Mouse (Mus musculus) embryonic facial prominence, embryonic 11.5 days (tissue): ENCODE results near the gene Nampt. TPM values are rescaled to one million over a fixed set of nuclear protein-coding genes. Genes with fewer than 3 reads are reported as not detected.

Experiments used
- ATAC-seq: fragments of 200-750 bp; cut with Nextera tagmentation; replicated peaks from 2 replicates; pipeline ENCODE4 v1.8.0; 2017; ENCODE audit warnings: low read depth; ENCODE audit not compliant: insufficient number of reproducible peaks, low FRiP score, low TSS enrichment
- DNase-seq: peaks from one replicate; pipeline ENCODE4 v3.0.0-alpha.2; 2015; ENCODE audit warnings: low spot score
- H3K27ac ChIP-seq: fragments of 300-500 bp; sonication (generic); replicated peaks from 2 replicates; pipeline ENCODE4 v1.5.1; 2014; ENCODE audit warnings: mild to moderate bottlenecking, low read depth, low read length, control low read depth
- H3K27me3 ChIP-seq: fragments of 300-500 bp; sonication (generic); 2 replicates; pipeline ENCODE4 v1.6.1; 2014; ENCODE audit warnings: mild to moderate bottlenecking, low read length, moderate library complexity, mixed read lengths; ENCODE audit not compliant: control insufficient read depth, insufficient read depth
- H3K36me3 ChIP-seq: fragments of 300-500 bp; sonication (generic); replicated peaks from 2 replicates; pipeline ENCODE4 v1.6.1; 2014; ENCODE audit warnings: low read depth, mild to moderate bottlenecking, low read length, moderate library complexity, mixed read lengths; ENCODE audit not compliant: control insufficient read depth, insufficient read depth
- H3K4me1 ChIP-seq: fragments of 300-500 bp; sonication (generic); 2 replicates; pipeline ENCODE4 v1.6.1; 2014; ENCODE audit warnings: low read length, mixed read lengths; ENCODE audit not compliant: control insufficient read depth, insufficient read depth
- H3K4me2 ChIP-seq: fragments of 300-500 bp; sonication (generic); 2 replicates; pipeline ENCODE4 v1.6.1; 2014; ENCODE audit warnings: low read depth, mild to moderate bottlenecking, control low read depth, low read length, moderate library complexity
- H3K4me3 ChIP-seq: fragments of 300-500 bp; sonication (generic); 2 replicates; pipeline ENCODE4 v1.5.1; 2014; ENCODE audit warnings: low read depth, low read length, control low read depth
- H3K9ac ChIP-seq: fragments of 300-500 bp; sonication (generic); replicated peaks from 2 replicates; pipeline ENCODE4 v1.6.1; 2014; ENCODE audit warnings: mild to moderate bottlenecking, control low read depth, low read length
- H3K9me3 ChIP-seq: fragments of 300-500 bp; sonication (generic); replicated peaks from 2 replicates; pipeline ENCODE4 v1.6.1; 2016; ENCODE audit warnings: mild to moderate bottlenecking, low read length, inconsistent platforms, mixed read lengths; ENCODE audit not compliant: control insufficient read depth
- WGBS: fragments of 180-500 bp; shearing (Covaris S2); extraction: QIAGEN DNeasy Blood & Tissue Kit; methylation state at CpG from one replicate; pipeline ENCODE4 v1.1.7; 2014; 5-methylcytosine and 5-hydroxymethylcytosine counted together
- polyA plus RNA-seq: library from polyadenylated mRNA; unstranded; fragments of >200 nt; fragmentation: Nextera tagmentation; extraction: Ambion mirVana; gene quantifications from 2 replicates; pipeline ENCODE4 v1.2.1, GENCODE M21; 2014

Gene Nampt
- polyA plus RNA-seq, 1 experiment from 2014 or later = 39.8 TPM

DNA sequence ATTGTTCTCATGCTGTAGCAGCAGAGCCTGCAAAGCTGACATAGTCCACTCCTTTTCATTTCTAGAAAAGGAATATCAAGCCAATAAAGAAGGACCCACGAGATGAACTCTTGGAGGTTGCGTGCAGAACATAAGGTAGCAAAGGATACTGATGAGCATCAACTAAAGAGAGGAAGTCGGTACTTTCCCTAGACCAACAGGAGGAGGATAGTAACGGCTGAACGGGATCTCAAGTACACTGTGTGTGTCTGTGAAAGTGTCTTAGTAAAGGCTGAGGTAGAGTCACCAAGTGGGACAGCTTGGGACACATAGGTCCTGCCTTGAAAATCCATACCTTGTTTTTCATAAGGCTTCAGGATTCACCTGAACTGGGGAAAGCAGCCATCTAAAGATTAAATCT lies 34.4 kb downstream of the Nampt start:
- no peak overlapping the region for H3K4me2 ChIP-seq
- no peak for ATAC-seq
- no peak overlapping the region for H3K9ac ChIP-seq
- no peak overlapping the region for H3K4me3 ChIP-seq
- H3K4me1 ChIP-seq = no peaks in the 10 kb centered on the region
- WGBS = 90% methylated on average over 5 of the region's 5 CpGs
- no peaks in the 10 kb centered on the region; the same call in 1 of the 2 replicates for H3K36me3 ChIP-seq
- no peaks in the 10 kb centered on the region for H3K27me3 ChIP-seq
- H3K27ac ChIP-seq = no peak overlapping the region
- no peak for DNase-seq
- H3K9me3 ChIP-seq = no peaks in the 10 kb centered on the region

DNA sequence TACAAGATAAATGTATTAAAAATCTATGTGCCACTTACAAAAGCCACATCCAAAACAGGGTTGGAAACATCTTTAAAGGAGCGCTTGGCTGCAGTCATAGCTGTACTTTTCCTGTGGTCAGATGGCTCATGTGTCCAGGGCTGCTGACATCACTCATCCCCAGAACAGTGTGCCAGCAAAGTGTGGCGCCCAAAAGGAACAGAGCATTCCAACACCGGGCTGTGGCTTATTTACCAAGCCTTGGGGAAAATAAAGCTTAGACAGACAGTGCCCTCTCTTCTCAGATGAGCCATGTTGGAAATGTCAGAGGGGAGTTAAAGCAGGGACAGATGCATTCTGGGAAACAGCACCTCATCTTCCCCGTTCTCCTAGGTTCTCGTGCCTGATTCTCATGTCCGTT lies 35.5 kb downstream of the Nampt start:
- Histone ChIP-seq H3K4me1 (no peaks in the 10 kb centered on the region), H3K27me3 (no peaks in the 10 kb centered on the region), H3K27ac (no peak overlapping the region), H3K4me2 (no peak overlapping the region), H3K36me3 (no peaks in the 10 kb centered on the region; the same call in 1 of the 2 replicates), H3K9ac (no peak overlapping the region), H3K9me3 (no peaks in the 10 kb centered on the region), H3K4me3 (no peak overlapping the region)
- 79% methylated on average over 6 of the region's 6 CpGs for WGBS
- DNase-seq (no peak), ATAC-seq (no peak)

DNA sequence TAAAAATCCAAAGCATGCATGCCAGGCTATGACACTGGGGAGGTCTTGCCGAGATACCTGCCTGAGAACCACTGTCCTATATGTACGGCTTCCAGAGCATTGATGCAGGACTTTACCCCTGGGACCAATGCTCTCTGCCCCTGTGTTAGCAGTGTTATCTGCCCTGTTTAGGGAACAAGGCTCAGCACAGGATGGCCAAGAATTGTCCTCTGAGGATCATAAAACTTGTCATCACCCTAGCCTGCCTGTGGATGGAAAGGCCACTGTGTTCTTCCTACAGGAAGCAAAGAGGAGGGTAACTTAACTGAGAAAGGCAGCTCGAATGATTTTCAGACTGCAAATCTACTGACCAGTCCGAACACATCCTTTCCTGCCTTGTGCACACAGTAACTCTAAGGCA lies 36.1 kb downstream of the Nampt start:
- DNase-seq = no peak
- no peak for ATAC-seq
- 85% methylated on average over 4 of the region's 4 CpGs for WGBS
- Histone ChIP-seq H3K4me3 (no peak overlapping the region), H3K27me3 (no peaks in the 10 kb centered on the region), H3K9ac (no peak overlapping the region), H3K4me2 (no peak overlapping the region), H3K9me3 (no peaks in the 10 kb centered on the region), H3K4me1 (no peaks in the 10 kb centered on the region), H3K27ac (no peak overlapping the region), H3K36me3 (no peaks in the 10 kb centered on the region; the same call in 1 of the 2 replicates)

DNA sequence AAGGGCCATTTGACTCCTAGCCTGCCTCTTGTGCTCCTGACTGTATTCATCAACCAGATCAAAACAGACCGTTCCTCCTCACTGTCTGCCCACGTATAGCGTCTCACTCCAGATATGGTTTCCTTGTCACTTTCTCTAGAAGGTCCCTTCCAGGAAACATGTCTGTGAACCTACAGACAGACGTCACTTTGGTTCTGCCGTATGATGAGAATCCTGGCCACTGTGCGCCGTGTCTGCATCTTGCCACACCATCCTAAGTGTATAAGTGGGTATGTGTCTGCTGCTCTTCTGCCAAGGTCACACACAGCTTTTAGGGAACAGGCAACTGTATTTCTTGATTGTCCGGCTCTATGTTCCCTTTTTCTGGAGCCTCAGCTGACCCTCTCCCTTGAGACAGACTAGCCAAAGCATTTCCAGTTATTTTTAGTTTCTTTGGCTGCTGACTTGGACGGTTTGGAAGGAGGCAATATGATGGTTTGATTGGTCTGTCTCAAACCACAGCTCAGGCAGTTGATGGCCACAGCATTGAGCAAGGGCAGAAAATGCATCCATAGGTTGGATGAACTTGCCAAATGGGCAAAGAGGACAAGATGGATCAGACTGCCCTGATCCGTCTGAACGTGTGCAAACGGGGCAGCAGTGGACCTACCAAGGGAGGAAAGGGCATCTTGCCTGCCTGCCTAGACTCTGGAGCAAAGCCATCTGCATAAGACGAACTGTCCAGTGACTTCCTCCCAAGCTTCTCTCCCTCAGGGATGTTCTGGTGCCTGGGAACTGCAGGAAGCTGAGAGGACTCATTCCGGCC lies 37.6 kb downstream of the Nampt start:
- Histone ChIP-seq H3K9me3 (no peaks in the 10 kb centered on the region), H3K27ac (no peak overlapping the region), H3K36me3 (no peaks in the 10 kb centered on the region), H3K4me1 (no peaks in the 10 kb centered on the region), H3K4me3 (no peak overlapping the region), H3K27me3 (no peaks in the 10 kb centered on the region), H3K9ac (no peak overlapping the region), H3K4me2 (no peak overlapping the region)
- ATAC-seq = no peak
- WGBS = 89% methylated on average over 14 of the region's 14 CpGs
- DNase-seq = no peak

DNA sequence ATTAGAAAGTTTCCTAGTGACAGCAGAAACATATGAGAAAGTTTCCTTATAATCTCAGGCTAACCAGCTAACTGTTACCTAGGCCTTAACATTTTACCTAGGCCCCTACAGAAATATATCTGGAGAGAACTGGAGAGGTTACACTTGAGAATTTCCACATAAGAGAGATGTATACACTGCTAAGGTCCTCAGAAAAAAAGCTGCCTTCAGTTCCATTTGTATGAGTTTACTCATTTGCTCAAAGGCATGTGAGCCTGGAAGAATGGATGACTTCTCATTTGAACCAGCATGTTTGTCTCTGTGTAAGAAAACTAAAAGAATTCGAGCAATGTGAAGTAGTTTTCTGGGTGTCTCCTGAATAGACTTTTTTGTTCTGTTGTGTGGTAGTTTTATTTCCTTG lies 39.1 kb downstream of the Nampt start:
- Histone ChIP-seq H3K4me2 (no peak overlapping the region), H3K4me3 (no peak overlapping the region)
- WGBS = 77% methylated on average over 1 of the region's 1 CpGs

DNA sequence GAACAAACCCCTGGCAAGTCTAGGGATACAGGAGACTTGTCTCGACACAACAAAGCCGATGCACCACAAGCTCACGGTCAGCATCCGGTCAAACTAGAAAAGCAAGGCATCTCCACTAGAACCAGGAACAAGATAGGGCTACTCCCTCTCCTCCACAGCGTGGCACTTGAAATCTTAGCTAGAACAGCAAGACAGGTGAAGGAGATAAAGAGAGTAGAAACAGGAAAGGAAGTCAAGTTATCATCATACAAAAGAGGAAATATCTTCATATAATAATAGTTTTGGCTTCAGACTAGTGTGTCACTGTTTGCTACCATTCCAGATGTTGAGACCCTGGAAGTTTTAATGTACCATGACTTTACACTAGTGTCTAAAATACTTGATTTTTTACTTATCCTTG lies 41.5 kb downstream of the Nampt start:
- H3K27ac ChIP-seq = no peak overlapping the region
- H3K4me3 ChIP-seq = no peak overlapping the region
- H3K36me3 ChIP-seq = no peaks in the 10 kb centered on the region
- no peaks in the 10 kb centered on the region for H3K27me3 ChIP-seq
- no peak for DNase-seq
- no peak for ATAC-seq
- no peaks in the 10 kb centered on the region for H3K4me1 ChIP-seq
- H3K9ac ChIP-seq = no peak overlapping the region
- 85% methylated on average over 5 of the region's 5 CpGs for WGBS
- no peak overlapping the region for H3K4me2 ChIP-seq
- H3K9me3 ChIP-seq = no peaks in the 10 kb centered on the region

More for the DNA sequence above, 39.1 kb downstream of the Nampt start:
- Histone ChIP-seq H3K4me1 (no peaks in the 10 kb centered on the region), H3K9me3 (no peaks in the 10 kb centered on the region), H3K9ac (no peak overlapping the region), H3K36me3 (no peaks in the 10 kb centered on the region), H3K27ac (no peak overlapping the region), H3K27me3 (no peaks in the 10 kb centered on the region)
- DNase-seq = no peak
- ATAC-seq = no peak

DNA sequence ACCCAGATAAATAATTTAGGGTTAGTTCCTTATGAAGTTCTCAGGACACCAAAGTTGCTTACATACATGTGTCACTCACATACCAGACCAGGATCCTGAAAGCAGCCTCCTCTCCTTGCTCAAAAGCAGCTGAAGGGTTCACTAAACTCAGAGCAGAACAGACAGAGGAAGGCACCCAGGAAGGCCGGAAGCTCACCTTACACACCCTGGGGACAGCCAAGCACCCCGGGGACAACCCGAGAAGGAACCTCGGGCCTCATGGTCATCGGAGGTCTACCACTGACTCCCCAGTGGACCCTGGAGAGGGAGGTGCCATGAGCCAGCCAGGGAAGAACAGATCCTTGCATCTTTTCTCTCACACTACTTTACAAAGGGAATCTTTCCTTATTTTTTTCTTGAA lies 51.5 kb downstream of the Nampt start:
- H3K27ac ChIP-seq = no peak overlapping the region
- H3K9me3 ChIP-seq = no peaks in the 10 kb centered on the region
- no peak overlapping the region for H3K4me2 ChIP-seq
- H3K4me3 ChIP-seq = no peak overlapping the region
- no peaks in the 10 kb centered on the region for H3K36me3 ChIP-seq
- DNase-seq (no peak), ATAC-seq (no peak)
- 79% methylated on average over 5 of the region's 5 CpGs for whole genome bisulfite sequencing
- H3K4me1 ChIP-seq = no peaks in the 10 kb centered on the region
- no peaks in the 10 kb centered on the region for H3K27me3 ChIP-seq
- no peak overlapping the region for H3K9ac ChIP-seq

DNA sequence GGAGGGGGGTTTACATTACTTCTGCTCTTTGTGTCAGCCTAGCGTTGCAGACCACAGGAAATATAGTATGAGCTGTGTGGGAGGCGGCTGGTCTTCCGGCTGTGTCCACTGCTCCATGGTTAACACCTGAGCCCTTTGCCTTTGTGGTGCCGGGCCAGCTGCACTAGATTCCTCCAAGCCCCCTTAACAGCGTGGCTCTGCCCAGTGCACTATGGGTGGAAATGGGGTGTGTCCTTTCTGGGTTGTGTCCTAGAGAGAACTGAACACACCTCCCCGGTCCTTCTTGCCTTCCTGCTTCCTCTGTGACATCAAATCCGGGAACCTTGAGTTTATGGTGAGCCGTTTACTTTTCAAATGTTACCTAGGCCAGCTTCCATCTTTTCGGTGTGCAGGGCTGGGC lies 58.2 kb downstream of the Nampt start:
- no peak overlapping the region for H3K4me3 ChIP-seq
- H3K27me3 ChIP-seq = no peaks in the 10 kb centered on the region
- WGBS = 89% methylated on average over 9 of the region's 9 CpGs
- H3K27ac ChIP-seq = no peak overlapping the region
- DNase-seq (no peak), ATAC-seq (no peak)
- no peaks in the 10 kb centered on the region for H3K36me3 ChIP-seq
- H3K9me3 ChIP-seq = no peaks in the 10 kb centered on the region
- no peak overlapping the region for H3K4me2 ChIP-seq
- no peaks in the 10 kb centered on the region for H3K4me1 ChIP-seq
- H3K9ac ChIP-seq = no peak overlapping the region
